Mouse (Mus musculus): ENCODE results near the gene Mycbp.
A peak's percentile ranks its signal among the peaks of the same experiment; 100 is the strongest.
"Not testable (repeated sequence)": the region's sequence is repeated elsewhere in the genome, so short reads cannot be mapped to it uniquely, and the experiment has no call there.

The Mycbp gene

GRCm38 (mm10) chr4:123939838-123940237 is 35.2 kb downstream of the Mycbp start:
- DNase-seq (ENCODE audit: low spot score in 2 of 2): peak; percentile 68 to 89

GRCm38 (mm10) chr4:123940878-123941277 is 36.2 kb downstream of the Mycbp start:
- not testable (repeated sequence) for DNase-seq (ENCODE audit: low spot score in 2 of 2)

GRCm38 (mm10) chr4:123946701-123947100 is 42.1 kb downstream of the Mycbp start:
- no peak for DNase-seq (ENCODE audit: low spot score in 2 of 2)

GRCm38 (mm10) chr4:123947149-123947548 is 42.5 kb downstream of the Mycbp start:
- no peak for DNase-seq (ENCODE audit: low spot score in 2 of 2)

GRCm38 (mm10) chr4:123948901-123949300 is 44.3 kb downstream of the Mycbp start:
- DNase-seq (ENCODE audit: low spot score in 2 of 2): no peak

GRCm38 (mm10) chr4:123949649-123950048 is 45.0 kb downstream of the Mycbp start:
- DNase-seq (ENCODE audit: low spot score in 2 of 2): no peak

- DNase-seq (ENCODE audit: low spot score in 2 of 2): no peak
These were observed 47.4 kb downstream of the Mycbp start for GRCm38 (mm10) chr4:123952059-123952458.

GRCm38 (mm10) chr4:123956703-123957491 is 52.3 kb downstream of the Mycbp start:
- peak; percentile 54 to 86 for DNase-seq (ENCODE audit: low spot score in 2 of 2)

GRCm38 (mm10) chr4:123957492-123957808 is 52.8 kb downstream of the Mycbp start:
- no peak for DNase-seq (ENCODE audit: low spot score in 2 of 2)

- no peak for DNase-seq (ENCODE audit: low spot score in 2 of 2)
These were observed 53.3 kb downstream of the Mycbp start for GRCm38 (mm10) chr4:123957891-123958290.

- no peak for DNase-seq (ENCODE audit: low spot score in 2 of 2)
These were observed 56.3 kb downstream of the Mycbp start for GRCm38 (mm10) chr4:123960955-123961354.
